Mouse (Mus musculus) testis, adult 2 months (tissue): ENCODE data around the gene Ptpn9.

Experiments used
- CTCF ChIP-seq: fragments of 200-500 bp; IDR thresholded peaks from 2 replicates; pipeline ENCODE4 v1.5.1; 2012; ENCODE audit warnings: low read depth, mild to moderate bottlenecking, inconsistent platforms, low read length, moderate library complexity; ENCODE audit not compliant: control insufficient read depth, insufficient read depth, insufficient replicate concordance
- POLR2A ChIP-seq: fragments of 200-500 bp; IDR thresholded peaks from 2 replicates; pipeline ENCODE4 v1.6.1; 2012; ENCODE audit warnings: low read depth, mild to moderate bottlenecking, inconsistent platforms, low read length, moderate library complexity; ENCODE audit not compliant: control insufficient read depth

DNA sequence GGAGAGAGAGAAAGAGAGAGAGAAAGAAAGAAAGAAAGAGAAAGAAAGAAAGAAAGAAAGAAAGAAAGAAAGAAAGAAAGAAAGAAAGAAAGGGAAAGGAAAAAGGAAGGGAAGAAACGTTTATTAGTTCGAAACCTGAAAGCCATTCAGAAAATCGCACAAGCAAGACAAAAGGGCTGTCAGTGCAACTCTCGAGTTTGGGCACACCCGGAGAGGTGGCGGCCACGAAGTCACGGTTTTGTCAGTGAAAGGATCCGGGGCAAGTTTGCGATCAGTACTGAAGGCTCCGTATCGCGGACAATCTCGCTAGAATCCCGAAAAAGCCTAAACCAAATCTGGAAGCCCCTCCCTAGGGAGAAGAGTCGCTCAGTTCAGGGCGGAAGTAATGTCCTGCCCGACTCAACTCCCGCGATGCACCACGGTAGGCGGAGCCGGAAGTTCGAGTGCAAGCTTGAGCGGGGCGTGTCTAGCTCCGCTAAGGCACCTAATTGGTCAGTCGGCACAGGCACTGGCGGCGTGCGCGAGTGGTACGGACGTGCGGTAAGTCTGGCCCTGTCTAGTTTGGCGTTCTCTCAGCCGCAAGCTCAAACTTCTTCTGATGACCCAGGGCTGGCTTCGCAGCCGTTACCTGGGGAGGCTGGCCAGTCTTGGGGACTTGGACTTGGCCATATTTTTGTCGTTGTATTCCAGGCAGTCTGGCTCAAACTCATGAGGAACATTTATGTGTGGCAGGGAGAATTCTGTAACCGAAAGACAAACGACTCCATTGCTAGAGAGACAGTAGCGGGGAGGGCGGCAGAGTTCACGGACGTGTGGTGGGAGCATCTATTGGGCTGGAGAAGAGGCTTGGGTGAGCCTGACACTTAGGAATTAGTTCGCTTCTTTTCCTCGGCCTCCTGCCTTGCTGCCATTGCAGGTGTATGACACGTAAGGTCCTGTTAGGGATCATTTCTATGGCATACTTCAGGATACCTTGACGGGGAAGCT lies 44.0 kb upstream of the Ptpn9 start, which contains the start of gene Snupn:
- TF ChIP-seq POLR2A: peak; percentile 99
- TF ChIP-seq CTCF: peak; percentile 27; the same call in 1 of the 2 replicates
